Mouse (Mus musculus) neural tube, embryonic 15.5 days (tissue): ENCODE results near the gene Zfp799. TPM values are rescaled to one million over a fixed set of nuclear protein-coding genes. Genes with fewer than 3 reads are reported as not detected.

Experiments used
- ATAC-seq: fragments of 200-750 bp; cut with Nextera tagmentation; 2 replicates; pipeline ENCODE4 v1.8.0; 2017; ENCODE audit warnings: mild to moderate bottlenecking, moderate TSS enrichment, moderate library complexity; ENCODE audit not compliant: low FRiP score
- H3K27ac ChIP-seq: fragments of 300-500 bp; sonication (generic); replicated peaks from 2 replicates; pipeline ENCODE4 v1.5.1; 2015; ENCODE audit warnings: mild to moderate bottlenecking, inconsistent platforms
- H3K27me3 ChIP-seq: fragments of 300-500 bp; sonication (generic); replicated peaks from 2 replicates; pipeline ENCODE4 v1.6.1; 2015; ENCODE audit warnings: inconsistent platforms
- H3K36me3 ChIP-seq: fragments of 300-500 bp; sonication (generic); 2 replicates; pipeline ENCODE4 v1.6.1; 2015; ENCODE audit warnings: inconsistent platforms
- H3K4me1 ChIP-seq: fragments of 300-500 bp; sonication (generic); 2 replicates; pipeline ENCODE4 v1.6.1; 2015; ENCODE audit warnings: inconsistent platforms
- H3K4me2 ChIP-seq: fragments of 300-500 bp; sonication (generic); 2 replicates; pipeline ENCODE4 v1.6.1; 2015; ENCODE audit warnings: inconsistent platforms, mild to moderate bottlenecking, moderate library complexity
- H3K4me3 ChIP-seq: fragments of 300-500 bp; sonication (generic); replicated peaks from 2 replicates; pipeline ENCODE4 v1.5.1; 2015; ENCODE audit warnings: mild to moderate bottlenecking, inconsistent platforms
- H3K9ac ChIP-seq: fragments of 300-500 bp; sonication (generic); replicated peaks from 2 replicates; pipeline ENCODE4 v1.6.1; 2015; ENCODE audit warnings: mild to moderate bottlenecking, inconsistent platforms
- H3K9me3 ChIP-seq: fragments of 300-500 bp; sonication (generic); replicated peaks from 2 replicates; pipeline ENCODE4 v1.6.1; 2016; ENCODE audit warnings: inconsistent platforms
- WGBS: fragments of 180-500 bp; shearing (Covaris S2); methylation state at CpG from one replicate; pipeline ENCODE4 v1.1.7; 2015; ENCODE audit warnings: mixed read lengths; 5-methylcytosine and 5-hydroxymethylcytosine counted together
- polyA plus RNA-seq: library from polyadenylated mRNA; unstranded; fragments of >200 nt; fragmentation: Nextera tagmentation; extraction: Ambion mirVana; gene quantifications from 2 replicates; pipeline ENCODE4 v1.2.1, GENCODE M21; 2015

Gene Zfp799
- polyA plus RNA-seq, 1 experiment from 2014 or later = 16.4 TPM

- no peaks in the 10 kb centered on the region for H3K27me3 ChIP-seq
- H3K4me1 ChIP-seq = peaks cover 30% of the 10 kb centered on the region
- H3K4me2 ChIP-seq = peak overlapping the region; percentile 65
- ATAC-seq = no peak
- peaks cover 14% of the 10 kb centered on the region for H3K36me3 ChIP-seq
- H3K9ac ChIP-seq = 0 out of 2 replicates have a peak overlapping the region, but pooled peaks have one; percentile 15
- H3K4me3 ChIP-seq = no peak overlapping the region
- no peaks in the 10 kb centered on the region for H3K9me3 ChIP-seq
- WGBS = 93% methylated on average over 3 of the region's 3 CpGs
- H3K27ac ChIP-seq = no peak overlapping the region
These were observed 44.4 kb downstream of the Zfp799 start for GRCm38 (mm10) chr17:32785656-32786055.

DNA sequence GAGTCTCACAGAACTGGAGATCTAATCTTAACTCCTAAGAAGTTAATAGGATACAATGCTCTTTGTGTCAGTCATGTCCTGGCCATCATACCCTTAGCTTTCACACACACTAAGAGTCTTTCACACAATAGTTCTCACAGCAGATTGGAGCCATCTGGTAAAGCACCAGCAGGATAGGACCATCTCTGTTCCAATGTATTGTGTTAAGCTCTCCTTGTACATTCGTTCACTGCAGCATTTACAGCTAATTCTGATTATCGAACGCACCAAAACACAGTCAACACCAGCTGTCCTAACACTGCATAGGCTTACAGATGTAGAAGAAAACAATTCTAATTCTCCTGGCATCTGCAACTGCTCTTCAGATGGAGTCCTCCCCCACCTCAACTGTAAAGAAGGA lies 52.5 kb downstream of the Zfp799 start:
- no peaks in the 10 kb centered on the region for H3K27me3 ChIP-seq
- no peak overlapping the region for H3K27ac ChIP-seq
- H3K9ac ChIP-seq = no peak overlapping the region
- no peak overlapping the region for H3K4me2 ChIP-seq
- H3K9me3 ChIP-seq = no peaks in the 10 kb centered on the region
- no peak overlapping the region for H3K4me3 ChIP-seq
- peaks cover 56% of the 10 kb centered on the region for H3K36me3 ChIP-seq
- WGBS = 96% methylated on average over 3 of the region's 3 CpGs
- no peaks in the 10 kb centered on the region for H3K4me1 ChIP-seq
- ATAC-seq = no peak

GRCm38 (mm10) chr17:32771213-32771612 lies 58.8 kb downstream of the Zfp799 start:
- Histone ChIP-seq H3K27ac (no peak overlapping the region), H3K9ac (no peak overlapping the region), H3K4me3 (no peak overlapping the region), H3K9me3 (peaks cover 5% of the 10 kb centered on the region; the same call in 1 of the 2 replicates), H3K4me2 (no peak overlapping the region), H3K27me3 (no peaks in the 10 kb centered on the region), H3K4me1 (no peaks in the 10 kb centered on the region), H3K36me3 (peaks cover 74% of the 10 kb centered on the region)
- ATAC-seq = no peak
- 86% methylated on average over 1 of the region's 1 CpGs for WGBS

DNA sequence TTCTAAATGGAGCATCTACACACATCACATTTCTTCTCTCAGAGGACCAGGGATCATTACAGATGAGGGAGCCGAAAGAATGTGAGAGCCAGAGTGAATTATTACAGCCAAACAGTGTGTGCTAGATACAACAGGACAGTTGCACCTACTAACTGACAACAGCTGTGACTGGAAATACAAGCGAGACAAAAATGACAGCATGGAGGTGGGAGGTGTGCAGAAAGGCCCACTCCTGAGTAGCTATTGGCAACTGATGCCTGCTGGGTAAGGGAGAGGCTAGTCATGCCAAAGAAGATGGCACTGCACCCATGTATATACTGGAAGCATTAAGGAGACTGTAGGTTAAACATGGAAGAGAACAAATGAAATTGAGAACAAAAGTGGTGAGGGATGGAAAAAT lies 63.6 kb downstream of the Zfp799 start:
- H3K4me1 ChIP-seq = no peaks in the 10 kb centered on the region
- H3K9ac ChIP-seq = no peak overlapping the region
- H3K4me2 ChIP-seq = no peak overlapping the region
- ATAC-seq = no peak
- H3K9me3 ChIP-seq = peaks cover 5% of the 10 kb centered on the region; the same call in 1 of the 2 replicates
- no peak overlapping the region for H3K27ac ChIP-seq
- H3K27me3 ChIP-seq = no peaks in the 10 kb centered on the region
- no peak overlapping the region for H3K4me3 ChIP-seq
- peaks cover 61% of the 10 kb centered on the region for H3K36me3 ChIP-seq
- WGBS = 99% methylated on average over 2 of the region's 2 CpGs

Other genes with a start within 250 kb of the Zfp799 start
- 1.1 TPM in 1 of 2 replicates, not detected in the other for gene Cyp4f37, start 209.0 kb downstream of the Zfp799 start, polyA plus RNA-seq
- 0.10 and 1.3 TPM in 2 replicates for gene Cyp4f40, start 171.4 kb downstream of the Zfp799 start, polyA plus RNA-seq
- gene Cyp4f15, start 144.6 kb downstream of the Zfp799 start, polyA plus RNA-seq = 1.4 and 1.5 TPM in 2 replicates
- gene Zfp871, start 42.0 kb downstream of the Zfp799 start, polyA plus RNA-seq = 35.2 and 37.6 TPM in 2 replicates
- gene Zfp811, start 20.3 kb downstream of the Zfp799 start, polyA plus RNA-seq = 42.8 and 49.6 TPM in 2 replicates
- gene Zfp870, start 61.4 kb upstream of the Zfp799 start, polyA plus RNA-seq = 7.7 and 8.8 TPM in 2 replicates
- gene Cyp4f14, start 87.1 kb upstream of the Zfp799 start, polyA plus RNA-seq = 0.09 TPM in 1 of 2 replicates, not detected in the other
- gene Cyp4f13, start 117.1 kb upstream of the Zfp799 start, polyA plus RNA-seq = 8.0 and 8.1 TPM in 2 replicates
- gene Zfp472, start 135.6 kb upstream of the Zfp799 start, polyA plus RNA-seq = 8.5 and 9.0 TPM in 2 replicates
- 17.9 and 21.5 TPM in 2 replicates for gene Zfp952, start 162.9 kb upstream of the Zfp799 start, polyA plus RNA-seq
- 23.7 and 24.7 TPM in 2 replicates for gene Zfp763, start 203.1 kb upstream of the Zfp799 start, polyA plus RNA-seq
- gene 4921501E09Rik, start 237.8 kb upstream of the Zfp799 start, polyA plus RNA-seq = not detected in 2 replicates